Mouse (Mus musculus) E14TG2a.4 (cell line): ENCODE data around the gene Prr5l.

Source experiments
- CTCF ChIP-seq: conservative IDR thresholded peaks from 2 replicates; pipeline ENCODE4 v1.5.1; 2014; ENCODE audit warnings: low read length
- NANOG ChIP-seq: IDR thresholded peaks from 2 replicates; pipeline ENCODE4 v1.6.1; 2014; ENCODE audit warnings: borderline replicate concordance, low read length, mixed read lengths
- POU5F1 ChIP-seq: IDR thresholded peaks from 2 replicates; pipeline ENCODE4 v1.6.1; 2014; ENCODE audit warnings: low read length, borderline replicate concordance

DNA sequence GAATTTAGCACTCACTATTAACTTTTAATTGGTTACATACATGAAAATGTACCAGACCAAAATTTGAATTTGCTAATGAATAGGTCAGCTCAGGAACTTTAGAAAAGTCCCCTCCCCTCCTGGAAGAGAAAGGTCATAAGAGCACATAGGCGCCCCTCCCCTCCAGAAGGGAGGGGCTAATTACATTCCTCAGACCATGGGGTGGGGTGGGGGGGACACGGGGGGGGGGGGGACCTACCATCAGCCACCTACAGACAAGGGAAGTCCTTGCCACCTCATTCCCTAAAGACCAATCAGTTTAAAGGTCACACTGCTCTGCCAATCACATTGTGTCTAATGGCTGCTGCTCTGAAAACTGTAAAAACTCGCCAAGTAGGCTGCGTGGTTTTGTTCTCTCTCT, 59.0 kb downstream of the Prr5l start:
- TF ChIP-seq CTCF (no peak), NANOG (no peak), POU5F1 (no peak)
